Mouse (Mus musculus) ES-Bruce4 (cell line): ENCODE measurements around the gene Med13. TPM values are rescaled to one million over a fixed set of nuclear protein-coding genes. Genes with fewer than 3 reads are reported as not detected.

ENCODE experiments used
- H3K27ac ChIP-seq: 2 replicates; pipeline ENCODE4 v1.5.1; 2012; ENCODE audit warnings: low read length, inconsistent platforms; ENCODE audit not compliant: insufficient read depth
- H3K27me3 ChIP-seq: 2 replicates; pipeline ENCODE4 v1.6.1; 2012; ENCODE audit warnings: mild to moderate bottlenecking, low read length, inconsistent platforms; ENCODE audit not compliant: control insufficient read depth, poor library complexity, insufficient read depth, severe bottlenecking
- H3K36me3 ChIP-seq: 2 replicates; pipeline ENCODE4 v1.6.1; 2012; ENCODE audit warnings: inconsistent platforms, mild to moderate bottlenecking, low read length, moderate library complexity; ENCODE audit not compliant: control insufficient read depth, poor library complexity, insufficient read depth, severe bottlenecking
- H3K4me1 ChIP-seq: one replicate; pipeline ENCODE4 v1.8.1; 2011; ENCODE audit warnings: low read length; ENCODE audit not compliant: control insufficient read depth, insufficient read depth
- H3K4me3 ChIP-seq: 2 replicates; pipeline ENCODE4 v1.5.1; 2011; ENCODE audit warnings: low read depth, mild to moderate bottlenecking, low read length
- H3K9ac ChIP-seq: 2 replicates; pipeline ENCODE4 v1.6.1; 2012; ENCODE audit warnings: low read depth, mild to moderate bottlenecking, inconsistent platforms; ENCODE audit not compliant: poor library complexity, severe bottlenecking
- H3K9me3 ChIP-seq: replicated peaks from 2 replicates; pipeline ENCODE4 v1.6.1; 2012; ENCODE audit warnings: mild to moderate bottlenecking, low read length, inconsistent platforms; ENCODE audit not compliant: control insufficient read depth, poor library complexity, insufficient read depth, severe bottlenecking
- CTCF ChIP-seq: IDR thresholded peaks from one replicate; pipeline ENCODE4 v1.8.1; 2011; ENCODE audit warnings: low read depth, low read length
- EP300 ChIP-seq: IDR thresholded peaks from 2 replicates; pipeline ENCODE4 v1.6.1; 2011; ENCODE audit warnings: low read depth, low read length; ENCODE audit not compliant: insufficient read depth
- POLR2A ChIP-seq: IDR thresholded peaks from one replicate; pipeline ENCODE4 v1.8.1; 2011; ENCODE audit warnings: low read length; ENCODE audit not compliant: insufficient read depth
- polyA plus RNA-seq: library from polyadenylated mRNA; stranded (reverse); fragments of >200 nt; gene quantifications from 2 replicates; pipeline ENCODE4 v1.2.4, GENCODE M21; 2011; ENCODE audit warnings: low read depth; ENCODE audit not compliant: missing spikeins, insufficient read depth, insufficient read length

Med13 gene
- polyA plus RNA-seq, 1 experiment, result 58.7 TPM

GRCm38 (mm10) chr11:86285729-86286128 is 71.7 kb downstream of the Med13 start:
- Histone ChIP-seq H3K36me3 (peaks cover 37% of the 10 kb centered on the region), H3K9me3 (no peaks in the 10 kb centered on the region)

GRCm38 (mm10) chr11:86278442-86279102 is 78.8 kb downstream of the Med13 start:
- Histone ChIP-seq H3K27me3 (no peaks in the 10 kb centered on the region), H3K4me1 (no peaks in the 10 kb centered on the region), H3K9me3 (no peaks in the 10 kb centered on the region), H3K27ac (no peak overlapping the region), H3K36me3 (peaks cover 42% of the 10 kb centered on the region), H3K4me3 (no peak overlapping the region), H3K9ac (no peak overlapping the region)
- no peak for TF ChIP-seq EP300
- no peak for TF ChIP-seq CTCF
- TF ChIP-seq POLR2A, result no peak

More at GRCm38 (mm10) chr11:86285729-86286128, 71.7 kb downstream of the Med13 start:
- H3K27ac ChIP-seq, result no peak overlapping the region
- TF ChIP-seq EP300, result no peak
- TF ChIP-seq POLR2A, result no peak
- TF ChIP-seq CTCF, result no peak
- H3K4me1 ChIP-seq, result no peaks in the 10 kb centered on the region
- no peak overlapping the region for H3K9ac ChIP-seq
- no peaks in the 10 kb centered on the region for H3K27me3 ChIP-seq
- no peak overlapping the region for H3K4me3 ChIP-seq

- Histone ChIP-seq H3K9me3 (no peaks in the 10 kb centered on the region), H3K27ac (peak within 1 kb of the TSS; percentile 62), H3K27me3 (no peaks in the 10 kb centered on the region), H3K36me3 (peaks cover 5% of the 10 kb centered on the region), H3K4me3 (peak within 1 kb of the TSS; percentile 88), H3K4me1 (no peaks in the 10 kb centered on the region), H3K9ac (peak within 1 kb of the TSS; percentile 83)
- TF ChIP-seq CTCF (no peak), POLR2A (peak; percentile 78)
Measured at GRCm38 (mm10) chr11:86257460-86258076, 99.8 kb downstream of the Med13 start, which contains the start of gene Ints2. Gene Ints2 (minus strand): TSS chr11:86257575.

- Histone ChIP-seq H3K9ac (peak overlapping the region; percentile 83), H3K36me3 (peaks cover 6% of the 10 kb centered on the region), H3K4me1 (no peaks in the 10 kb centered on the region), H3K27me3 (no peaks in the 10 kb centered on the region), H3K4me3 (peak overlapping the region; percentile 88), H3K9me3 (no peaks in the 10 kb centered on the region), H3K27ac (no peak overlapping the region)
- TF ChIP-seq POLR2A (no peak), CTCF (no peak), EP300 (no peak)
Measured at GRCm38 (mm10) chr11:86257054-86257453, 100.3 kb downstream of the Med13 start.

GRCm38 (mm10) chr11:86253342-86253741 is 104.1 kb downstream of the Med13 start:
- no peak overlapping the region for H3K9ac ChIP-seq
- no peaks in the 10 kb centered on the region for H3K9me3 ChIP-seq
- no peak overlapping the region for H3K4me3 ChIP-seq
- no peaks in the 10 kb centered on the region for H3K27me3 ChIP-seq
- H3K4me1 ChIP-seq, result no peaks in the 10 kb centered on the region
- no peak for TF ChIP-seq EP300
- no peak for TF ChIP-seq CTCF
- TF ChIP-seq POLR2A, result no peak
- H3K36me3 ChIP-seq, result peaks cover 25% of the 10 kb centered on the region
- H3K27ac ChIP-seq, result no peak overlapping the region

GRCm38 (mm10) chr11:86232446-86232845 is 125.0 kb downstream of the Med13 start:
- TF ChIP-seq EP300 (no peak), POLR2A (no peak), CTCF (no peak)
- peaks cover 27% of the 10 kb centered on the region for H3K36me3 ChIP-seq

More at GRCm38 (mm10) chr11:86232446-86232845, 125.0 kb downstream of the Med13 start:
- no peaks in the 10 kb centered on the region for H3K27me3 ChIP-seq
- H3K4me1 ChIP-seq, result no peaks in the 10 kb centered on the region
- H3K9me3 ChIP-seq, result no peaks in the 10 kb centered on the region
- H3K27ac ChIP-seq, result no peak overlapping the region
- H3K4me3 ChIP-seq, result no peak overlapping the region
- no peak overlapping the region for H3K9ac ChIP-seq
